Mouse (Mus musculus) effector memory CD4-positive, alpha-beta T cell, adult 7 months (primary cell): Measurements from ENCODE around the gene Slc22a28. TPM values are rescaled to one million over a fixed set of nuclear protein-coding genes. Genes with fewer than 3 reads are reported as not detected.

Source experiments
- polyA plus RNA-seq: library from polyadenylated mRNA; unstranded; fragments of 100-300 nt; shearing (Covaris generic); gene quantifications from one replicate; pipeline ENCODE4 v1.2.1, GENCODE M21; 2017

Gene Slc22a28
- polyA plus RNA-seq: not detected

GRCm38 (mm10) chr19:8131881-8132280, at the start of gene Slc22a28:
Gene Slc22a28, minus strand, starts transcription at chr19:8131982.

Other genes with a start within 250 kb of the Slc22a28 start
- gene Slc22a27, start 166.0 kb downstream of the Slc22a28 start, polyA plus RNA-seq: 0.21 TPM
- not detected for gene Slc22a29, start 86.9 kb upstream of the Slc22a28 start, polyA plus RNA-seq